Mouse (Mus musculus): ENCODE data around the gene Igf1. TPM values are rescaled to one million over a fixed set of nuclear protein-coding genes. Genes with fewer than 3 reads are reported as not detected.

The Igf1 gene
- 15.9 and 25.3 TPM in 2 replicates for total RNA-seq (2015; ENCODE audit: low replicate concordance)
- total RNA-seq (2017; ENCODE audit: low replicate concordance), result 7.3 and 13.2 TPM in 2 replicates

- ATAC-seq (replicated peaks; ENCODE audit: low FRiP score, poor library complexity, severe bottlenecking), result no peak
These were observed at the start of gene Igf1 for GRCm38 (mm10) chr10:87858013-87858806. Gene Igf1, plus strand, starts transcription at chr10:87858265.

- no peak for ATAC-seq (replicated peaks; ENCODE audit: low FRiP score, poor library complexity, severe bottlenecking)
These were observed 45.6 kb upstream of the Igf1 start for GRCm38 (mm10) chr10:87812157-87813072.

GRCm38 (mm10) chr10:87813073-87813590 lies 44.9 kb upstream of the Igf1 start:
- no peak for ATAC-seq (replicated peaks; ENCODE audit: low FRiP score, poor library complexity, severe bottlenecking)

GRCm38 (mm10) chr10:87816861-87817260 lies 41.2 kb upstream of the Igf1 start:
- no peak for ATAC-seq (replicated peaks; ENCODE audit: low FRiP score, poor library complexity, severe bottlenecking)

- ATAC-seq (replicated peaks; ENCODE audit: low FRiP score, poor library complexity, severe bottlenecking), result no peak
These were observed 40.3 kb upstream of the Igf1 start for GRCm38 (mm10) chr10:87817786-87818185.

- ATAC-seq (replicated peaks; ENCODE audit: low FRiP score, poor library complexity, severe bottlenecking), result no peak
These were observed 36.2 kb upstream of the Igf1 start for GRCm38 (mm10) chr10:87821906-87822305.

GRCm38 (mm10) chr10:87830012-87830411 lies 28.1 kb upstream of the Igf1 start:
- no peak for ATAC-seq (replicated peaks; ENCODE audit: low FRiP score, poor library complexity, severe bottlenecking)

GRCm38 (mm10) chr10:87830639-87831038 lies 27.4 kb upstream of the Igf1 start:
- no peak for ATAC-seq (replicated peaks; ENCODE audit: low FRiP score, poor library complexity, severe bottlenecking)

- ATAC-seq (replicated peaks; ENCODE audit: low FRiP score, poor library complexity, severe bottlenecking), result no peak
These were observed 26.0 kb upstream of the Igf1 start for GRCm38 (mm10) chr10:87832101-87832500.

- no peak for ATAC-seq (replicated peaks; ENCODE audit: low FRiP score, poor library complexity, severe bottlenecking)
These were observed 18.6 kb upstream of the Igf1 start for GRCm38 (mm10) chr10:87839454-87839853.

- no peak for ATAC-seq (replicated peaks; ENCODE audit: low FRiP score, poor library complexity, severe bottlenecking)
These were observed 15.6 kb upstream of the Igf1 start for GRCm38 (mm10) chr10:87842501-87842900.

GRCm38 (mm10) chr10:87844917-87845552 lies 13.0 kb upstream of the Igf1 start:
- no peak for ATAC-seq (replicated peaks; ENCODE audit: low FRiP score, poor library complexity, severe bottlenecking)

GRCm38 (mm10) chr10:87847882-87848281 lies 10.2 kb upstream of the Igf1 start:
- ATAC-seq (replicated peaks; ENCODE audit: low FRiP score, poor library complexity, severe bottlenecking), result no peak

- ATAC-seq (replicated peaks; ENCODE audit: low FRiP score, poor library complexity, severe bottlenecking), result no peak
These were observed 9.6 kb upstream of the Igf1 start for GRCm38 (mm10) chr10:87848419-87848818.

- no peak for ATAC-seq (replicated peaks; ENCODE audit: low FRiP score, poor library complexity, severe bottlenecking)
These were observed 6.6 kb upstream of the Igf1 start for GRCm38 (mm10) chr10:87851492-87851891.

GRCm38 (mm10) chr10:87854408-87854807 lies 3.7 kb upstream of the Igf1 start:
- ATAC-seq (replicated peaks; ENCODE audit: low FRiP score, poor library complexity, severe bottlenecking), result no peak

GRCm38 (mm10) chr10:87855423-87856122 lies 2.5 kb upstream of the Igf1 start:
- ATAC-seq (replicated peaks; ENCODE audit: low FRiP score, poor library complexity, severe bottlenecking), result no peak

- no peak for ATAC-seq (replicated peaks; ENCODE audit: low FRiP score, poor library complexity, severe bottlenecking)
These were observed 680 bp upstream of the Igf1 start for GRCm38 (mm10) chr10:87857215-87857955.

- ATAC-seq (replicated peaks; ENCODE audit: low FRiP score, poor library complexity, severe bottlenecking), result no peak
These were observed 874 bp downstream of the Igf1 start for GRCm38 (mm10) chr10:87858939-87859338.

Data from erythroblast, adult 5-6 weeks (primary cell).